Mouse (Mus musculus) ES-Bruce4 (cell line): ENCODE measurements at regions not wholly inside any gene's neighbourhood (a gene's known extent, or its start where the extent isn't known, plus 50 kb on each side); places are given as distances from the start of the nearest gene placed in this dataset.

Experiments
- CTCF ChIP-seq: IDR thresholded peaks from one replicate; pipeline ENCODE4 v1.8.1; 2011; ENCODE audit warnings: low read depth, low read length
- EP300 ChIP-seq: IDR thresholded peaks from 2 replicates; pipeline ENCODE4 v1.6.1; 2011; ENCODE audit warnings: low read depth, low read length; ENCODE audit not compliant: insufficient read depth
- POLR2A ChIP-seq: IDR thresholded peaks from one replicate; pipeline ENCODE4 v1.8.1; 2011; ENCODE audit warnings: low read length; ENCODE audit not compliant: insufficient read depth

DNA sequence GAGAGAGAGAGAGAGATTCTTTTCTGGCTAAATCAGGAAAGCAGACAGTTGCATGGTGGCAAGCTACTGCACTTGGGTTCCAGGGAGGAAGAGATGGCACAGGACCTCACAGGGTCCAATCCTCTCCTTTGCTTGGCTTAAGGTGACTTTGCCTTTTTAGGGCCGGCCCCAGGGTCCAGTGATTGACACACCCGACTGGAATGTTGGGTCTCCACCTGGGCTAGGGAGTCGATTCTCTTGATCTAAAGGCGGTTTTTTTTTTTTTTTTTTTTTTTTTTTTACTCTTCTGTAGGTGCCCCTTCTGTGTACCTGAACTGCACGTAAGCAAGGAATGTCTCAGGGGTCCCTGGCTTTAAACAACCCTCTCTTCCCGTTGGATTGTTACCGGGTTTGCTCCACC lies 131.4 kb downstream of the Enc1 start:
- TF ChIP-seq CTCF (no peak), EP300 (no peak), POLR2A (no peak)
